ENCODE assay signal across 22 mouse cellular contexts in genomic region chr7:112215871-112216270, GRCm38 (mm10). TPM values are rescaled to one million over a fixed set of nuclear protein-coding genes. Genes with fewer than 3 reads are reported as not detected.
A peak's percentile ranks its signal among the peaks of the same experiment; 100 is the strongest.
DNase-seq lines count a peak whose midpoint lies in the region; ATAC-seq and TF ChIP-seq lines count a peak whose summit lies in the region.
"Had no signal": no experiment of that assay in that cellular context is flagged by ENCODE, and none has a peak within 500 bp of the region (broad histone marks: within the 10 kb centered on the region; RNA-seq: fewer than 3 reads in every experiment).

No protein-coding gene starts in this region.

- H3K27ac ChIP-seq in heart, embryonic 11.5 days (ENCODE audit: low read depth, low read length) = peak overlapping the region; percentile 73; the same call in 1 of the 2 replicates
- H3K27ac ChIP-seq in liver, adult 2 months (replicated peaks; ENCODE audit: insufficient read depth, low read depth, low read length) = no peak overlapping the region
- H3K27ac ChIP-seq in liver, embryonic 11.5 days (ENCODE audit: low read depth, low read length) = no peak overlapping the region
- H3K27ac ChIP-seq: limb, embryonic 10.5 days; liver, embryonic 15.5 days had no signal

- H3K4me2 ChIP-seq in heart, embryonic 11.5 days = no peak overlapping the region
- no peak overlapping the region for H3K4me2 ChIP-seq in liver, embryonic 11.5 days
- H3K4me2 ChIP-seq: kidney, embryonic 15.5 days; liver, embryonic 15.5 days had no signal

- no peak for TF ChIP-seq POLR2A in liver, adult 2 months (IDR thresholded peaks at IDR 0.05; ENCODE audit: extremely low read depth, insufficient read depth, low read length)

- 74% methylated on average over 3 of the region's 3 CpGs for WGBS in heart, embryonic 11.5 days (ENCODE audit: insufficient replicate concordance)
- whole genome bisulfite sequencing in liver, adult 2 months = 87% methylated on average over 3 of the region's 3 CpGs
- 75% methylated on average over 3 of the region's 3 CpGs for WGBS in liver, embryonic 11.5 days

- no peak overlapping the region for H3K9ac ChIP-seq in heart, embryonic 11.5 days (ENCODE audit: low read depth, low read length)
- no peak overlapping the region for H3K9ac ChIP-seq in liver, adult 2 months (ENCODE audit: low read depth, low read length)
- no peak overlapping the region for H3K9ac ChIP-seq in liver, embryonic 11.5 days (ENCODE audit: low read depth, low read length)
- H3K9ac ChIP-seq: kidney, embryonic 15.5 days; liver, embryonic 15.5 days had no signal

- no peaks in the 10 kb centered on the region for H3K27me3 ChIP-seq in heart, embryonic 11.5 days (ENCODE audit: control insufficient read depth, insufficient read depth, low read length)
- no peaks in the 10 kb centered on the region for H3K27me3 ChIP-seq in liver, adult 2 months (ENCODE audit: control insufficient read depth, insufficient read depth, low read length)
- no peaks in the 10 kb centered on the region for H3K27me3 ChIP-seq in liver, embryonic 11.5 days (replicated peaks; ENCODE audit: control insufficient read depth, insufficient read depth, low read length)
- peaks cover 12% of the 10 kb centered on the region for H3K27me3 ChIP-seq in E14TG2a.4 (ENCODE audit: insufficient read depth, low read length)
- H3K27me3 ChIP-seq: kidney, embryonic 15.5 days; liver, embryonic 15.5 days had no signal

- H3K79me2 ChIP-seq in liver, adult 2 months (ENCODE audit: control insufficient read depth, insufficient read depth, low read length) = no peaks in the 10 kb centered on the region

- intact Hi-C loops in heart, postnatal 25 days (cut with DNase I) = no loop called here

- no peak overlapping the region for H3K4me3 ChIP-seq in heart, embryonic 11.5 days (ENCODE audit: low read depth, low read length)
- no peak overlapping the region for H3K4me3 ChIP-seq in liver, adult 2 months (ENCODE audit: insufficient read depth, low read depth, low read length)
- H3K4me3 ChIP-seq in liver, embryonic 11.5 days (ENCODE audit: low read depth, low read length) = no peak overlapping the region
- H3K4me3 ChIP-seq in E14TG2a.4 (replicated peaks; ENCODE audit: low read length) = no peak overlapping the region
- H3K4me3 ChIP-seq: kidney, embryonic 15.5 days; limb, embryonic 10.5 days; liver, embryonic 15.5 days had no signal

- DNase-seq in heart, postnatal 25 days (ENCODE audit: low spot score) = no peak
- no peak for DNase-seq in liver, adult 2 months (ENCODE audit: extremely low read depth, low read depth, low spot score)
- DNase-seq in liver, embryonic 11.5 days (ENCODE audit: low spot score) = no peak
- DNase-seq in ES-CJ7 (ENCODE audit: low read depth, low spot score) = peak; percentile 16
- no peak for DNase-seq in left cerebral cortex, adult 11 months (ENCODE audit: low spot score)
- DNase-seq: adrenal gland, postnatal 36 days; cerebellum, adult 18-20 months; cerebellum, postnatal 25 days; embryo, embryonic 11 days; layer of hippocampus, postnatal 36 days; right cerebral cortex, postnatal 25 days; thymus, postnatal 36 days had no signal

- peak; percentile 7; the same call in 1 of the 2 replicates for TF ChIP-seq CTCF in liver, adult 2 months (IDR thresholded peaks at IDR 0.05; ENCODE audit: low read depth, low read length)
- TF ChIP-seq CTCF in E14TG2a.4 (conservative IDR thresholded peaks at IDR 0.05; ENCODE audit: low read length) = peak; percentile 66

- no peaks in the 10 kb centered on the region; the same call in 1 of the 2 replicates for H3K9me3 ChIP-seq in heart, embryonic 11.5 days (replicated peaks; ENCODE audit: control insufficient read depth, low read length)
- H3K9me3 ChIP-seq in liver, embryonic 11.5 days (ENCODE audit: control insufficient read depth, low read length) = no peaks in the 10 kb centered on the region
- H3K9me3 ChIP-seq in E14TG2a.4 (ENCODE audit: low read length) = peaks cover 6% of the 10 kb centered on the region
- H3K9me3 ChIP-seq: kidney, embryonic 15.5 days; limb, embryonic 10.5 days; liver, embryonic 15.5 days had no signal

- no peaks in the 10 kb centered on the region for H3K36me3 ChIP-seq in heart, embryonic 11.5 days (ENCODE audit: control insufficient read depth, insufficient read depth, low read length)
- no peaks in the 10 kb centered on the region for H3K36me3 ChIP-seq in liver, adult 2 months (ENCODE audit: control insufficient read depth, insufficient read depth, low read length)
- no peaks in the 10 kb centered on the region for H3K36me3 ChIP-seq in liver, embryonic 11.5 days (ENCODE audit: control insufficient read depth, insufficient read depth, low read length)
- no peaks in the 10 kb centered on the region for H3K36me3 ChIP-seq in E14TG2a.4 (ENCODE audit: insufficient read depth, low read length)
- H3K36me3 ChIP-seq: kidney, embryonic 15.5 days; limb, embryonic 10.5 days; liver, embryonic 15.5 days had no signal

- peaks cover 22% of the 10 kb centered on the region for H3K4me1 ChIP-seq in heart, embryonic 11.5 days (ENCODE audit: control insufficient read depth, insufficient read depth, low read length)
- no peaks in the 10 kb centered on the region; the same call in 1 of the 2 replicates for H3K4me1 ChIP-seq in liver, adult 2 months (ENCODE audit: control insufficient read depth, insufficient read depth, low read length)
- peaks cover 5% of the 10 kb centered on the region; the same call in 1 of the 2 replicates for H3K4me1 ChIP-seq in liver, embryonic 11.5 days (replicated peaks; ENCODE audit: control insufficient read depth, insufficient read depth, low read length)
- peaks cover 36% of the 10 kb centered on the region for H3K4me1 ChIP-seq in E14TG2a.4 (replicated peaks; ENCODE audit: low read depth, low read length)
- H3K4me1 ChIP-seq: liver, embryonic 15.5 days had no signal

- no peak for ATAC-seq in heart, embryonic 11.5 days (replicated peaks; ENCODE audit: insufficient number of reproducible peaks, low FRiP score, low TSS enrichment)
- no peak for ATAC-seq in liver, embryonic 11.5 days (replicated peaks; ENCODE audit: low FRiP score)
- ATAC-seq: forebrain, embryonic 16.5 days; midbrain, embryonic 16.5 days had no signal

RNA-seq across cellular contexts. Expression of gene Mical2, which starts 9.8 kb away (rescaled TPM):
- polyA plus RNA-seq in heart, embryonic 11.5 days (2014; fragmentation: Nextera tagmentation; extraction: Ambion mirVana) = 117 and 132 TPM in 2 replicates
- total RNA-seq in heart, postnatal 25 days (2021) = 100 to 1,000 TPM in 1 of 2 experiments, 10 to 100 TPM in 1; 93.4 to 103 TPM
- total RNA-seq in liver, adult 2 months (2014; rRNA removed) = 4.1 and 4.5 TPM in 2 replicates
- 6.9 and 7.9 TPM in 2 replicates for polyA plus RNA-seq in liver, adult 2 months (2012; rRNA removed)
- polyA plus RNA-seq in liver, embryonic 11.5 days (2014; fragmentation: Nextera tagmentation; extraction: Ambion mirVana) = 7.2 and 9.3 TPM in 2 replicates
- total RNA-seq: MEL had no signal

RNA-seq across cellular contexts. Expression of gene Dkk3, which starts 57.0 kb away (rescaled TPM):
- polyA plus RNA-seq in heart, embryonic 11.5 days (2014; fragmentation: Nextera tagmentation; extraction: Ambion mirVana) = 72.4 and 97.5 TPM in 2 replicates
- total RNA-seq in heart, postnatal 25 days (2021) = 10 to 100 TPM; 44.8 to 46.7 TPM
- 0.65 and 1.0 TPM in 2 replicates for total RNA-seq in liver, adult 2 months (2014; rRNA removed)
- polyA plus RNA-seq in liver, adult 2 months (2012; rRNA removed) = 0.39 and 0.46 TPM in 2 replicates
- 11.0 and 12.0 TPM in 2 replicates for polyA plus RNA-seq in liver, embryonic 11.5 days (2014; fragmentation: Nextera tagmentation; extraction: Ambion mirVana)
- total RNA-seq: megakaryocyte-erythroid progenitor cell, adult 5-6 weeks; MEL; neutrophil, adult 5-6 weeks had no signal

Comparison
In these comparisons a context has a peak if more than half of its experiments do, and no peak if none do; other contexts are left out.
1. RNA of gene Mical2, which starts 9.8 kb away (polyA plus RNA-seq): 117 to 132 TPM in heart, embryonic 11.5 days; 7.2 to 9.3 TPM in liver, embryonic 11.5 days and 6.9 to 7.9 TPM in liver, adult 2 months; every median in the first group is over 10 times any median in the second.